Mouse (Mus musculus): ENCODE data around the gene Galnt9. TPM values are rescaled to one million over a fixed set of nuclear protein-coding genes. Genes with fewer than 3 reads are reported as not detected.
A peak's percentile ranks its signal among the peaks of the same experiment; 100 is the strongest.

Galnt9 gene
- total RNA-seq, 2 experiments from 2014 or later: 103 to 119 TPM

GRCm38 (mm10) chr5:110609868-110610267, 65.7 kb downstream of the Galnt9 start:
- Histone ChIP-seq H3K4me3 (no peak overlapping the region), H3K27ac (no peak overlapping the region)
- no peak for DNase-seq (ENCODE audit: extremely low spot score in 1 of 2, low spot score in 2 of 2)
- intact Hi-C loops (cut with DNase I): no loop called here
- TF ChIP-seq CTCF (IDR thresholded peaks at IDR 0.05): no peak

DNA sequence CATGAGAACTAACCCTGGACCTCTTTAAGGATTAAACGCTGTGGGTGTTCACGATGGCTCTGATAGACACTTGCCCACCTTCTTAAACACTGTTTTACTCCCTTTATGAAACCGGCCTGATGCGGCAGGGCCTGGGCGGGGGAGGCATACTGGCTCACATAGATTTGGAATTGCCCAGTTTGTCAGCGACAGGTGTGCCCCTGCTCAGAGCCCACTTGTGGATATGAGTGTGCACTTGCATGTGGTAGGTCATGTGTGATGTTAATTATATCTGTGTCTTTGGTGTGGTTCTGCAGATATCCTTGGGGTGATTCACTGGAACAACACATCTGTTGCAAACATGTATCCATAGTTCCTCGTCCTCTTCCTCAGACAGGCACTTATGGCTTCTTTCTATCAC, 66.3 kb downstream of the Galnt9 start:
- no peak overlapping the region for H3K4me3 ChIP-seq
- no peak overlapping the region for H3K27ac ChIP-seq
- no peak for DNase-seq (ENCODE audit: extremely low spot score in 1 of 2, low spot score in 2 of 2)
- intact Hi-C loops (cut with DNase I): no loop called here
- TF ChIP-seq CTCF (IDR thresholded peaks at IDR 0.05): no peak

DNA sequence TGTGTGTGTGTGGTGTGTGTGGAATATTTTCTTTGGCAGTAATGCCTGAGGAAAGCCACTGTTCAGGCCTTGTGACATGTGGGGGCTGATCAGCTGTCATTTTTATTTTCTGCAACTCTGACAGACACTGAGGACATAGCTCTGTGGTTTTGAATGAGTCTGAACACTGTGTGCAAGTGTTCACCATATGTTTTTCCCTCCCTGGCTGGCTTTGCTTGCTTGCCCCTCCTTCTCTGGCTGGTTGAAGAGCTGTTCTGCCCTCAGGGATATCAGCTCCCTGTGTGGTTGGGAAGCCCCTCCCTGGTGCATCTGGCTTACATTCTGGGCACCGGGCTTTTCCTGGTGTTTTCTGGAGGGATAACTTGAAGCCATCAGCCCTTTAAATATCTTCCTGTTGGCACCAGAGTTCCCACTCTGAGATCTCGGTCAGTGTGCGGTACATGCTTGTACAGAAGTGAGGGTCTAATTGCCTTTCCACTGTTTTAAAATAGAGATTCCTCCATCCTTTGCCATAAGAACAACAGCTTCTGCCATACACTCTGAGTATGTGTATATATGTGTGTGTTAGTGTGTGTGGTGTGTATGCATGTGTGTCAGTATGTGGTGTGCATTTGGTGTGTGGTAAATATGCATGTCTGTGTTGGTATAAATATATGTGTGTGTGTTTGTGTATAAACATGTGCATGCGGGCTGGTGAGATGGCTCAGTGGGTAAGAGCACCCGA, 67.4 kb downstream of the Galnt9 start:
- H3K4me3 ChIP-seq: no peak overlapping the region
- no peak for TF ChIP-seq CTCF (IDR thresholded peaks at IDR 0.05)
- intact Hi-C loops (cut with DNase I): no loop called here
- no peak for DNase-seq (ENCODE audit: extremely low spot score in 1 of 2, low spot score in 2 of 2)
- H3K27ac ChIP-seq: no peak overlapping the region

DNA sequence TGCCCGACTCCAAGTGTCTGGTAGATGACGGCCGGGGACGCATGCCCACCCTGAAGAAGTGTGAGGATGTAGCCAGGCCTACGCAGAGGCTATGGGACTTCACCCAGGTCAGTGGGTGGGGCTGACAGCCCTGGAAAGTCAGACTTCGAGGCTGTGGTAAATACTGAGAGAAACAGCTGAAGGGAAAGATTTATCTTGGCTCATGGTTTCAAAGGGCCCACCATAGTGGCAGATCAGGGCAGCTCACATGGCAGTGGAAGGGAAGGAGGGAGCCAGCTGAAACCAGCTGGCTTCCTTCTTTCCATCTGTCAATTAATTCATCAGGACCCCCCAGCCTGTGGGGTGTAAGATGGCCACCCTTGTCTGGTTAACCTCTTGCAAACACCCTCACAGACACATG, 75.1 kb downstream of the Galnt9 start:
- no peak for DNase-seq (ENCODE audit: extremely low spot score in 1 of 2, low spot score in 2 of 2)
- no peak overlapping the region for H3K4me3 ChIP-seq
- TF ChIP-seq CTCF (IDR thresholded peaks at IDR 0.05): no peak
- intact Hi-C loops (cut with DNase I): no loop called here
- H3K27ac ChIP-seq: no peak overlapping the region

DNA sequence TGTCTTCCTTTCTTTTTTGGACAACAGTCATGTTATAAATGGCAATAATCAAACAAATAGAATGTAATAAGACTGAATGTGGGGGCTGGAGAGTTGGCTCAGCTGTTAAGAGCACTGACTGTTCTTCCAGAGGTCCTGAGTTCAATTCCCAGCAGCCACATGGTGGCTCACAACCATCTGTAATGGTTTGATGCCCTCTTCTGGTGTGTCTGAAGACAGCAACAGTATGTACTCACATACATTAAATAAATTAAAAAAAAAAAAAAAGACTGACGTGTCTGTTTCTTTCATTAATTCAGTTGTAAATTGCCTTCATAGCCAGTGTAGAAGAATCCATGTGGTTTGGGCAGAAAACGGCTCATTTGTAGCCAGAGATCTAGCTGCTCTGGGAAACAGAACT, 80.2 kb downstream of the Galnt9 start:
- TF ChIP-seq CTCF (IDR thresholded peaks at IDR 0.05): peak; percentile 20
- Histone ChIP-seq H3K27ac (no peak overlapping the region), H3K4me3 (no peak overlapping the region)
- intact Hi-C loops (cut with DNase I): no loop called here
- DNase-seq (ENCODE audit: extremely low spot score in 1 of 2, low spot score in 2 of 2): no peak

DNA sequence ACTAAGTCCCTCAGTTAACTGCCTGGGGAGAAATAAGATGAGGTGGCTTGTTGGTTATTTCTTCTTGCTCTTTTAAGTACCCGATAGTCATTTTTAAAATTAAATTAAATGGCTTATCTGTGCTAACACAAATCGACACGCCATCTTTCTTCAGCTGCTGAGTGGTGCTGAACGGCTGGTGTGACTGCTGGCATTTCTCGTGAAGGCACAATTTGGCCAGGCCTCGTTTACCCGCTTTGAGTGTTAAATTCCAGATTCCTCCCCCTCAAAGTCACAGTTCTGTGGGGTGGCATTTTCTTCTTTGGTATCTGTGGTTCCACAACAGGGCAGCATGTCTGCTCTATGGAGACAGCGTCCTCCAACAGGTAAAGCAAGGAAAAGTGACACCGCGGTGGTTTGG, 83.2 kb downstream of the Galnt9 start:
- intact Hi-C loops (cut with DNase I): no loop called here
- no peak for DNase-seq (ENCODE audit: extremely low spot score in 1 of 2, low spot score in 2 of 2)
- no peak overlapping the region for H3K27ac ChIP-seq
- no peak overlapping the region for H3K4me3 ChIP-seq
- TF ChIP-seq CTCF (IDR thresholded peaks at IDR 0.05): no peak

GRCm38 (mm10) chr5:110628156-110628555, 84.0 kb downstream of the Galnt9 start:
- intact Hi-C loops (cut with DNase I): no loop called here
- no peak overlapping the region for H3K27ac ChIP-seq
- DNase-seq (ENCODE audit: extremely low spot score in 1 of 2, low spot score in 2 of 2): no peak
- TF ChIP-seq CTCF (IDR thresholded peaks at IDR 0.05): no peak
- no peak overlapping the region for H3K4me3 ChIP-seq

DNA sequence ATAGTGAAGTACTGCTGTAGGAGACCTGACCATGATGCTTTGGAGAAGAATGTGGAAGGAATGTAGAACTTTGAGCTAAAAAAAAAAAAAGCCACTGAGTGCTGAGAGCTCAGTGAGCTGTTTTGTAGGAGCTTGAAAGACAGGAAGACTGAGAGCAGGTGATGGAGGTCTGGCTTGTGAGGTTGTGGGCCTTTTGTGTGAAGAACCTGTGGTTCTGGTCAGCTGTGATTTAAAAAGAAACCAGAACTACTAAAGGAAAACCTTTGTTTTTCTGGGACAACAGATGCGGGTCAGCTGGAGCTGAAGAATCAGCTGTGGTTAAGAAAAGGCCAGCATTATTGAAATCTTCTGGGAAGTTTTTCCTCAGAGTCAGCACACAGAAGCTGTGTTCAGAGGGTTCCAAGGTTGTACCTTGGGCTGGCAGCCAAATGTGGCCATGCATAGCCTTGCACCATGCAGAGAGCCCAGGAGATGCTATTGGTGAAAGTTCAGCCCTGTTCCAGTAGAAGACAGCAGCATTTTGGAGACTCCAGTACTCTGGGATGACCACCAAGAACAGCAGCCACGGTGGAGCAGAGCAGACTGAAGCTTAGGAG, 85.5 kb downstream of the Galnt9 start:
- TF ChIP-seq CTCF (IDR thresholded peaks at IDR 0.05): no peak
- Histone ChIP-seq H3K27ac (no peak overlapping the region), H3K4me3 (no peak overlapping the region)
- intact Hi-C loops (cut with DNase I): no loop called here
- no peak for DNase-seq (ENCODE audit: extremely low spot score in 1 of 2, low spot score in 2 of 2)

GRCm38 (mm10) chr5:110635951-110636707, 92.0 kb downstream of the Galnt9 start:
- Histone ChIP-seq H3K4me3 (no peak overlapping the region), H3K27ac (no peak overlapping the region)
- TF ChIP-seq CTCF (IDR thresholded peaks at IDR 0.05): peak; percentile 80
- intact Hi-C loops (cut with DNase I): loop anchor here (1.0 to 5.0 kb wide), 3 partner anchors 89 to 279 kb away; no protein-coding TSS in a partner anchor
- no peak for DNase-seq (ENCODE audit: extremely low spot score in 1 of 2, low spot score in 2 of 2)

- peak; percentile 14; the same call in 1 of the 2 replicates for TF ChIP-seq CTCF (IDR thresholded peaks at IDR 0.05)
- Histone ChIP-seq H3K27ac (no peak overlapping the region), H3K4me3 (no peak overlapping the region)
- DNase-seq (ENCODE audit: extremely low spot score in 1 of 2, low spot score in 2 of 2): no peak
- intact Hi-C loops (cut with DNase I): loop anchor here (5.0 kb wide), 1 partner anchor 91 kb away; no protein-coding TSS in a partner anchor
Observed at GRCm38 (mm10) chr5:110638306-110639074, 94.3 kb downstream of the Galnt9 start.

DNA sequence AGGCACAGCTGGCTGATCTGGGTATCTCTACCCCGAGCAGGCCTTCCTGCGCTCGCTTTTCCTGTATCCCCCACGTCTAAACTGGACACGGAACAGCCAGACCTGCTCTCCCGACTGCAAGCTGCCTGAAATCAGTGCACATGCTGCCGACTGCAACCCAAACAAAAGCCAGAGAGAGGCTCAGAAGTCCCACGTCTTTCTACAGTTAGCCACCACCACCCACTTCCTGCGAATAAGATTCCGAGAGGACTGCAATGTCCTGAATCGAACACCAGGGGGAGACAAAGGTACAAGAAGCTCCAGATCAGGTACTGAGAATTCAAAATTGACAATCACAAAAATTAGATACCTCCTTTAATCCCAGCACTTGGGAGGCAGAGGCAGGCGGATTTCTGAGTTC, 95.3 kb downstream of the Galnt9 start:
- peak; percentile 70 to 78 for DNase-seq (ENCODE audit: extremely low spot score in 1 of 2, low spot score in 2 of 2)
- H3K27ac ChIP-seq: no peak overlapping the region
- H3K4me3 ChIP-seq: no peak overlapping the region; the same call in 1 of the 2 replicates
- TF ChIP-seq CTCF (IDR thresholded peaks at IDR 0.05): peak; percentile 91
- intact Hi-C loops (cut with DNase I): loop anchor here (5.0 kb wide), 1 partner anchor 92 kb away; no protein-coding TSS in a partner anchor
